Mouse (Mus musculus) left cerebral cortex, postnatal 4 days (tissue): ENCODE measurements at regions not wholly inside any gene's neighbourhood (a gene's known extent, or its start where the extent isn't known, plus 50 kb on each side); places are given as distances from the start of the nearest gene placed in this dataset.

Experiments used
- DNase-seq: peaks from one replicate; pipeline ENCODE4 v3.0.0-alpha.2; 2022
- intact Hi-C: fragments of 180-260 bp; cut with DNase I; formaldehyde crosslinking; loops from one replicate; pipeline ENCODE4 v1.15.1; 2025

- DNase-seq: peak; percentile 24
- intact Hi-C loops: no loop called here
Observed at GRCm38 (mm10) chr4:105911678-105912077, 122.0 kb downstream of the Gm12728 start.

GRCm38 (mm10) chr4:105912296-105912695 is 122.6 kb downstream of the Gm12728 start:
- intact Hi-C loops: no loop called here

GRCm38 (mm10) chr4:105914996-105915395 is 125.3 kb downstream of the Gm12728 start:
- DNase-seq: peak; percentile 21
- intact Hi-C loops: loop anchor here (5.0 kb wide), 1 partner anchor 758 kb away; the partner anchor contains the start of gene Plpp3

More at GRCm38 (mm10) chr4:105912296-105912695, 122.6 kb downstream of the Gm12728 start:
- DNase-seq: no peak

GRCm38 (mm10) chr4:105916229-105916628 is 126.6 kb downstream of the Gm12728 start:
- intact Hi-C loops: loop anchor here (5.0 kb wide), 1 partner anchor 759 kb away; the partner anchor contains the start of gene Plpp3
- no peak for DNase-seq

GRCm38 (mm10) chr4:105924781-105925382 is 135.2 kb downstream of the Gm12728 start:
- intact Hi-C loops: no loop called here
- no peak for DNase-seq

GRCm38 (mm10) chr4:105925506-105925905 is 135.8 kb downstream of the Gm12728 start:
- DNase-seq: no peak
- intact Hi-C loops: no loop called here

- intact Hi-C loops: no loop called here
- no peak for DNase-seq
Observed at GRCm38 (mm10) chr4:105929658-105930057, 140.0 kb downstream of the Gm12728 start.

GRCm38 (mm10) chr4:105934971-105935370 is 145.3 kb downstream of the Gm12728 start:
- no peak for DNase-seq
- intact Hi-C loops: no loop called here

GRCm38 (mm10) chr4:105936755-105937514 is 147.3 kb downstream of the Gm12728 start:
- intact Hi-C loops: no loop called here
- DNase-seq: no peak

GRCm38 (mm10) chr4:105937587-105937986 is 147.9 kb downstream of the Gm12728 start:
- DNase-seq: no peak
- intact Hi-C loops: no loop called here

- no peak for DNase-seq
- intact Hi-C loops: no loop called here
Observed at GRCm38 (mm10) chr4:105938886-105939285, 149.2 kb downstream of the Gm12728 start.

- no peak for DNase-seq
- intact Hi-C loops: no loop called here
Observed at GRCm38 (mm10) chr4:105939636-105940199, 150.0 kb downstream of the Gm12728 start.

- no peak for DNase-seq
- intact Hi-C loops: no loop called here
Observed at GRCm38 (mm10) chr4:105940891-105941290, 151.2 kb downstream of the Gm12728 start.

- intact Hi-C loops: no loop called here
- peak; percentile 59 for DNase-seq
Observed at GRCm38 (mm10) chr4:105941785-105942184, 152.1 kb downstream of the Gm12728 start.

GRCm38 (mm10) chr4:105944962-105945361 is 155.3 kb downstream of the Gm12728 start:
- intact Hi-C loops: no loop called here

GRCm38 (mm10) chr4:105945921-105946320 is 156.3 kb downstream of the Gm12728 start:
- intact Hi-C loops: no loop called here
- DNase-seq: no peak

More at GRCm38 (mm10) chr4:105944962-105945361, 155.3 kb downstream of the Gm12728 start:
- DNase-seq: no peak

GRCm38 (mm10) chr4:105948326-105948725 is 158.7 kb downstream of the Gm12728 start:
- no peak for DNase-seq
- intact Hi-C loops: no loop called here

- intact Hi-C loops: no loop called here
- no peak for DNase-seq
Observed at GRCm38 (mm10) chr4:105952406-105952805, 162.7 kb downstream of the Gm12728 start.

GRCm38 (mm10) chr4:105956516-105956915 is 166.8 kb downstream of the Gm12728 start:
- intact Hi-C loops: no loop called here
- DNase-seq: no peak

GRCm38 (mm10) chr4:105958331-105958730 is 168.7 kb downstream of the Gm12728 start:
- intact Hi-C loops: no loop called here
- no peak for DNase-seq

GRCm38 (mm10) chr4:105961686-105962360 is 172.2 kb downstream of the Gm12728 start:
- intact Hi-C loops: no loop called here
- no peak for DNase-seq
